Mouse (Mus musculus) kidney, postnatal 0 days (tissue): ENCODE results near the gene Hoxb9. TPM values are rescaled to one million over a fixed set of nuclear protein-coding genes. Genes with fewer than 3 reads are reported as not detected.
A peak's percentile ranks its signal among the peaks of the same experiment; 100 is the strongest.

Experiments used
- ATAC-seq: fragments of 200-750 bp; cut with Nextera tagmentation; replicated peaks from 2 replicates; pipeline ENCODE4 v1.8.0; 2017; ENCODE audit warnings: low read depth, moderate number of reproducible peaks, moderate TSS enrichment, moderate library complexity; ENCODE audit not compliant: low FRiP score
- DNase-seq: peaks from one replicate; pipeline ENCODE4 v3.0.0-alpha.2; 2016; ENCODE audit warnings: low spot score
- H3K27ac ChIP-seq: fragments of 300-500 bp; sonication (generic); 2 replicates; pipeline ENCODE4 v1.5.1; 2014; ENCODE audit warnings: mild to moderate bottlenecking
- H3K27me3 ChIP-seq: fragments of 300-500 bp; sonication (generic); 2 replicates; pipeline ENCODE4 v1.6.1; 2014; ENCODE audit warnings: low read length, mixed read lengths; ENCODE audit not compliant: insufficient read depth
- H3K36me3 ChIP-seq: fragments of 300-500 bp; sonication (generic); 2 replicates; pipeline ENCODE4 v1.6.1; 2014; ENCODE audit warnings: low read length, mixed read lengths; ENCODE audit not compliant: insufficient read depth
- H3K4me1 ChIP-seq: fragments of 300-500 bp; sonication (generic); replicated peaks from 2 replicates; pipeline ENCODE4 v1.6.1; 2014; ENCODE audit warnings: antibody characterized with exemption, low read length, mixed read lengths; ENCODE audit not compliant: insufficient read depth
- H3K4me2 ChIP-seq: fragments of 300-500 bp; sonication (generic); 2 replicates; pipeline ENCODE4 v1.6.1; 2014; ENCODE audit warnings: mild to moderate bottlenecking, low read length, moderate library complexity, mixed read lengths
- H3K4me3 ChIP-seq: fragments of 300-500 bp; sonication (generic); replicated peaks from 2 replicates; pipeline ENCODE4 v1.5.1; 2014; ENCODE audit warnings: low read depth, low read length
- H3K9ac ChIP-seq: fragments of 300-500 bp; sonication (generic); 2 replicates; pipeline ENCODE4 v1.6.1; 2014; ENCODE audit warnings: low read depth, low read length
- H3K9me3 ChIP-seq: fragments of 300-500 bp; sonication (generic); replicated peaks from 2 replicates; pipeline ENCODE4 v1.6.1; 2016; ENCODE audit warnings: low read length, inconsistent platforms, mixed read lengths
- CTCF ChIP-seq: IDR thresholded peaks from 2 replicates; pipeline ENCODE4 v1.5.1; 2016; ENCODE audit warnings: antibody characterized with exemption, low read depth, mild to moderate bottlenecking, moderate library complexity
- WGBS: fragments of 180-500 bp; shearing (Covaris S2); extraction: QIAGEN DNeasy Blood & Tissue Kit; methylation state at CpG from one replicate; pipeline ENCODE4 v1.1.7; 2014; 5-methylcytosine and 5-hydroxymethylcytosine counted together
- polyA plus RNA-seq: library from polyadenylated mRNA; unstranded; fragments of >200 nt; fragmentation: Nextera tagmentation; extraction: Ambion mirVana; gene quantifications from 2 replicates; pipeline ENCODE4 v1.2.1, GENCODE M21; 2015

The Hoxb9 gene
- polyA plus RNA-seq, 1 experiment from 2014 or later = 23.1 TPM

DNA sequence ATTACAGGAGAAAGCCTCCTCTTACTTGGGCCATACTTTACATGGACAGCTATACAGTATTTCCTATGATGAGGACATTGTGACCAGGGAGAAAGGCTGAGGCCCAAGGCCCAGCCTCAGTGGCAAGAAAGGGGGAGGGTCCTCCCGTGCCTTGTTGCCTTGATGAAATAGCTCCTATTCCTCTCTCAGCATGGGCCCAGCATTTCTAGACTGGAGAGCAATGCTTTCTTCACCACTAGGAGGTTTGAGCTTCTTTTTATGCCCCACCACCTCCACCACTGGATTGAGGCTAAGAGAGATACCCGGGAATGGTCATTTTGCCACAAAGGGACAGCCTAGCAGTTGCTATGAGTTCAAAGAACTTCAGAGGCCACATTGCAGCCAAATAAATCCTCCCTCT, 25.7 kb downstream of the Hoxb9 start:
- no peak for ATAC-seq
- TF ChIP-seq CTCF = peak; percentile 39; the same call in 1 of the 2 replicates
- WGBS = 16% methylated on average over 2 of the region's 2 CpGs
- Histone ChIP-seq H3K4me2 (peak overlapping the region; percentile 96), H3K36me3 (0 out of 2 replicates have a peak, but pooled peaks cover 5% of the 10 kb centered on the region), H3K9ac (peak overlapping the region; percentile 98), H3K27ac (peak overlapping the region; percentile 99), H3K4me1 (peaks cover 20% of the 10 kb centered on the region), H3K27me3 (no peaks in the 10 kb centered on the region), H3K4me3 (peak overlapping the region; percentile 83), H3K9me3 (no peaks in the 10 kb centered on the region)
- no peak for DNase-seq

DNA sequence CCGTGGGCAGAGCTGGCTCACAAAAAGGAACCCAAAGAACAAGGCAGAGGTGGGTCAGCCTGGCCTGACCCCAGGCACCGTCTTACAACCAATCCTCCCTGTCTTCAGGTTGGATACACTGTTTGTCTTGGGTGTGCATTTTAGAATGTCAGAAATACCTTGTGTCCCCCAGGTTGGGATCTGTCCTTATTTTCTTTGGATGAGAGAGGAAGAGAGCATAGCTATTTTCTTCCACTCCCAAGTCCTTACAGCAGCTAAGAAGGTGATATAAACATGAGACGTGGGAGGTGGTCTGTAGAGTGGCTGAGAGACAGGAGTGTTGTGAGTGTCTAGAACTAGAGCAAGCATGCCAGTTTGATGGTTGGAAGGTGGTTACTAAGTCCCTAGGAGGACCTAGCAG, 26.2 kb downstream of the Hoxb9 start:
- no peak for ATAC-seq
- peak overlapping the region; percentile 83 for H3K4me3 ChIP-seq

DNA sequence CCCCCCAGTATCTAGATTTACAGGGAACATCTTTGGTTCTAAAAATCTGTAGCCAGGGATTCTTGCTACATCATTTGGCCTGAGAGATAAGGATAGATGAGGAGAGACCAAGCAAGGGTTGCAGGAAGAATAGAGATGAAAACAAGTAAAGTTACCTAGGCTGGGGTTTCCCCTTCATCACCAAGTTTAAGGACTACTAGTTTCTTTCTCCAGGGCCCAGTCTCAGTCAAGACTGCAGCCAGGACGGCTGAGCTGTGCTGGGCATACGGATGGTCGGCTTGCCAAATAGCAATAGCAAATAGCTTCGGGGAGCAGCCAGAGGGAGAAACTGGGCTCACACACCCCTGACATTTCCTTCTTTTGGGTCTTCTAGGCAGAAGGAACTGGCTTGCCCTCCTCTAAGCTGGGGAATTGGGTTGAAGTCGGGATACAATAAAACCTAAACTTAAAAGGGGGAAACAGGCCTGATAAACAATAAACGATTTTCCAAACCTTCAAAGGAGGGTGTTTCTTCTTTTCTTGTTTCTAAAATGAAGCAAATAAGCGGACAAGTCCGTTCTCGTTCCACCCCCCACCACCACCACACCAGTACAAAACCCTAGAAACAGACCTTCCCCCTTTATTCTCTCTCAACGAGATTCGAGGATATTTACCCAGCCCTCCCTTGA, 26.8 kb downstream of the Hoxb9 start:
- Histone ChIP-seq H3K36me3 (0 out of 2 replicates have a peak, but pooled peaks cover 5% of the 10 kb centered on the region), H3K4me3 (peak overlapping the region; percentile 83), H3K27ac (peak overlapping the region; percentile 99), H3K4me2 (peak overlapping the region; percentile 96), H3K27me3 (no peaks in the 10 kb centered on the region), H3K4me1 (peaks cover 24% of the 10 kb centered on the region), H3K9ac (peak overlapping the region; percentile 98), H3K9me3 (no peaks in the 10 kb centered on the region)
- ATAC-seq (no peak), DNase-seq (no peak)
- WGBS = 17% methylated on average over 11 of the region's 11 CpGs
- TF ChIP-seq CTCF = no peak

More for the DNA sequence above, 26.2 kb downstream of the Hoxb9 start:
- H3K27me3 ChIP-seq = no peaks in the 10 kb centered on the region
- H3K27ac ChIP-seq = peak overlapping the region; percentile 99
- WGBS = 20% methylated on average over 3 of the region's 3 CpGs
- TF ChIP-seq CTCF = no peak
- peak overlapping the region; percentile 98 for H3K9ac ChIP-seq
- 0 out of 2 replicates have a peak, but pooled peaks cover 5% of the 10 kb centered on the region for H3K36me3 ChIP-seq
- peak overlapping the region; percentile 96 for H3K4me2 ChIP-seq
- peaks cover 24% of the 10 kb centered on the region for H3K4me1 ChIP-seq
- no peaks in the 10 kb centered on the region for H3K9me3 ChIP-seq
- no peak for DNase-seq

DNA sequence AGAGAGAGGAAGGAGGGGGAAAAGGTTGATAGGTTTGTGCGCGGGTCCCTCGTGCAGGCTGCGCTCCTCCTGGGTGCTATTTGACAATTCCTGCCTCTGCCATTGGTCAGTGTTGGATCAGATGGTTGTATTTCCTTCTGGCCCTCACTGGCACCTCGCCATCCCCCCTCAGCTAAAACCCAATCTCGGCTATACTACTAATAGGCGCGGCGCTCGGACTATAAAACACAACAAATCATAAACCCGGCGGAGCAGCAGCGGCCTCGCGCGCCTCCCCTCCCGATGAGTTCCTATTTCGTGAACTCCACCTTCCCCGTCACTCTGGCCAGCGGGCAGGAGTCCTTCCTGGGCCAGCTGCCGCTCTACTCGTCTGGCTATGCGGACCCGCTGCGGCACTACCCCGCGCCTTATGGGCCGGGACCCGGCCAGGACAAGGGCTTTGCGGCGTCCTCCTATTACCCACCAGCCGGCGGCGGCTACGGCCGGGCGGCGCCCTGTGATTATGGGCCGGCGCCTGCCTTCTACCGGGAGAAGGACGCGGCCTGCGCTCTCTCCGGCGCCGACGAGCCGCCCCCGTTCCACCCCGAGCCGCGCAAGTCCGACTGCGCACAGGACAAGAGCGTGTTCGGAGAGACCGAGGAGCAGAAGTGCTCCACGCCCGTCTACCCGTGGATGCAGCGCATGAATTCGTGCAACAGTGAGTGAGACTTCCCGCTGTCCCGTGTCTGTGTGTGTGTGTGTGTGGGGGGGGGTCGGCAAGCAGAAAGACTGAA, 27.8 kb downstream of the Hoxb9 start:
- 0 out of 2 replicates have a peak, but pooled peaks cover 5% of the 10 kb centered on the region for H3K36me3 ChIP-seq
- peak; percentile 37; the same call in 1 of the 2 replicates for ATAC-seq
- DNase-seq = peak; percentile 92
- H3K27ac ChIP-seq = peak overlapping the region; percentile 92
- no peaks in the 10 kb centered on the region for H3K9me3 ChIP-seq
- H3K9ac ChIP-seq = peak overlapping the region; percentile 98
- peak overlapping the region; percentile 96 for H3K4me2 ChIP-seq
- no peak for TF ChIP-seq CTCF
- no peaks in the 10 kb centered on the region for H3K27me3 ChIP-seq
- H3K4me3 ChIP-seq = peak overlapping the region; percentile 83
- H3K4me1 ChIP-seq = peaks cover 24% of the 10 kb centered on the region
- WGBS = under 1% methylated on average over 59 of the region's 66 CpGs

DNA sequence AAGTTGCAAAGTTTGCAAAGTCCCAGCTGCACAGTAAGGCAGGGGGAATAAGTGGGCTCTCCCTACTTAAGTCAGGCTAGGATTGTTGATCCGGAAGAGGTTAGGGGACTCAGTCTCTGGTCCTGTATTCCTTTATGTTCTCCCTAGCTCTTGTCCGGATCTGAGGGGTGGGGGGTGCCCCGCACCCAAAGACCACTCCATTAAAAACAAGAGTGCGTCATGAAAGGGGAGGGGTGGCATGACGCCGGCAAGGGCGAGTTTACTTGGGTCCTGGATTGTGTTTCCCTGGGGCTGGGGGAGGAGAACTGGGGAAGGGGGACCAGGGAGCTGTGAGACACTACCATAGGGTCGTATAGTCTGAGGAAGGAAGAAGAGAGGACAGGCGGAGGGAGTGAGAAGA, 28.5 kb downstream of the Hoxb9 start:
- H3K4me1 ChIP-seq = peaks cover 24% of the 10 kb centered on the region
- no peak for TF ChIP-seq CTCF
- WGBS = 14% methylated on average over 9 of the region's 9 CpGs

DNA sequence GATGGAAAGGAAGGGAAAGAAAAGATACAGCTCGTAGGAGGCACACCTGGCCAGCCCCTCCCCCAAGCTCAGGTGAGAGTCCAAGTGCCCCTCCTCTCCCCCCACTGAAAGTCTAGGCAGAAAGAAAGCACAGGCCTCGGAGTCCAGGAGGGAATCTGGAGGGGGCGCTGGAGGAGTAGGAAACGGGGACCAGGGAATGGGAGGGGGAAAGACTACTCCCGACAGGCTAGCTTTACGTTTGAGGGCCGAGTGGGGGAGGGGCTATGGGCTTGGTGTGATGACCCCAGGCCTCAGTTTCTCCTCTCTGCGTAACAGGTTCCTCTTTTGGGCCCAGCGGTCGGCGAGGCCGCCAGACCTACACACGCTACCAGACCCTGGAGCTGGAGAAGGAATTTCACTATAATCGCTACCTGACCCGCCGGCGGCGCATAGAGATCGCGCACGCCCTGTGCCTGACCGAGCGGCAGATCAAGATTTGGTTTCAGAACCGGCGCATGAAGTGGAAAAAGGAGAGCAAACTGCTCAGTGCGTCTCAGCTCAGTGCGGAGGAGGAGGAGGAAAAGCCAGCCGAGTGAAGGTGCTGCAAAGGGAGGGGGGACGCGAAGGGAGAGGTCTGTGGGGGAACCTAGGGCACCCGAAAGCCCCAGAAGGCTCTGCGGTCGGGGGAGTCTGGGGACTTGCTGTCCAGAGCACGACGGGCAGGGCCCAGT, 29.3 kb downstream of the Hoxb9 start:
- no peaks in the 10 kb centered on the region for H3K27me3 ChIP-seq
- H3K9ac ChIP-seq = peak overlapping the region; percentile 98
- peaks cover 26% of the 10 kb centered on the region for H3K4me1 ChIP-seq
- H3K4me3 ChIP-seq = peak overlapping the region; percentile 83
- peak; percentile 32; the same call in 1 of the 2 replicates for TF ChIP-seq CTCF
- ATAC-seq (peak; percentile 19), DNase-seq (no peak)
- peak overlapping the region; percentile 92 for H3K27ac ChIP-seq
- no peaks in the 10 kb centered on the region for H3K9me3 ChIP-seq
- 0 out of 2 replicates have a peak, but pooled peaks cover 5% of the 10 kb centered on the region for H3K36me3 ChIP-seq
- peak overlapping the region; percentile 96 for H3K4me2 ChIP-seq
- WGBS = 17% methylated on average over 35 of the region's 35 CpGs

More for the DNA sequence above, 28.5 kb downstream of the Hoxb9 start:
- H3K4me3 ChIP-seq = peak overlapping the region; percentile 83
- no peaks in the 10 kb centered on the region for H3K27me3 ChIP-seq
- ATAC-seq (no peak), DNase-seq (no peak)
- peak overlapping the region; percentile 92 for H3K27ac ChIP-seq
- H3K4me2 ChIP-seq = peak overlapping the region; percentile 96
- H3K36me3 ChIP-seq = 0 out of 2 replicates have a peak, but pooled peaks cover 5% of the 10 kb centered on the region
- H3K9me3 ChIP-seq = no peaks in the 10 kb centered on the region
- peak overlapping the region; percentile 98 for H3K9ac ChIP-seq
